Mouse (Mus musculus): ENCODE measurements around the gene Bcl11a. TPM values are rescaled to one million over a fixed set of nuclear protein-coding genes. Genes with fewer than 3 reads are reported as not detected.

The Bcl11a gene
- polyA plus RNA-seq, 2 experiments from 2014 or later: 0.37 to 0.96 TPM

- ATAC-seq: no peak
These were observed 2.7 kb downstream of the Bcl11a start for GRCm38 (mm10) chr11:24080541-24080940.

- no peak for ATAC-seq
These were observed 3.3 kb downstream of the Bcl11a start for GRCm38 (mm10) chr11:24081016-24081686.

- ATAC-seq: no peak
These were observed 4.0 kb downstream of the Bcl11a start for GRCm38 (mm10) chr11:24081687-24082384.

GRCm38 (mm10) chr11:24082385-24083075 lies 4.7 kb downstream of the Bcl11a start:
- no peak for ATAC-seq

GRCm38 (mm10) chr11:24083076-24083405 lies 5.2 kb downstream of the Bcl11a start:
- no peak for ATAC-seq

- ATAC-seq: no peak
These were observed 5.6 kb downstream of the Bcl11a start for GRCm38 (mm10) chr11:24083423-24083822.

- ATAC-seq: no peak
These were observed 6.2 kb downstream of the Bcl11a start for GRCm38 (mm10) chr11:24084077-24084476.

GRCm38 (mm10) chr11:24084590-24084989 lies 6.7 kb downstream of the Bcl11a start:
- ATAC-seq: no peak

- ATAC-seq: no peak
These were observed 8.1 kb downstream of the Bcl11a start for GRCm38 (mm10) chr11:24085986-24086385.

- no peak for ATAC-seq
These were observed 9.2 kb downstream of the Bcl11a start for GRCm38 (mm10) chr11:24087069-24087468.

GRCm38 (mm10) chr11:24090443-24090842 lies 12.6 kb downstream of the Bcl11a start:
- ATAC-seq: no peak

GRCm38 (mm10) chr11:24091393-24092080 lies 13.7 kb downstream of the Bcl11a start:
- ATAC-seq: no peak

GRCm38 (mm10) chr11:24092618-24093017 lies 14.8 kb downstream of the Bcl11a start:
- ATAC-seq: no peak

GRCm38 (mm10) chr11:24094086-24094487 lies 16.2 kb downstream of the Bcl11a start:
- no peak for ATAC-seq

- ATAC-seq: no peak
These were observed 17.4 kb downstream of the Bcl11a start for GRCm38 (mm10) chr11:24095236-24095635.

GRCm38 (mm10) chr11:24095656-24096353 lies 17.9 kb downstream of the Bcl11a start:
- ATAC-seq: no peak

GRCm38 (mm10) chr11:24096483-24096882 lies 18.6 kb downstream of the Bcl11a start:
- ATAC-seq: no peak

- no peak for ATAC-seq
These were observed 19.2 kb downstream of the Bcl11a start for GRCm38 (mm10) chr11:24097026-24097425.

- ATAC-seq: no peak
These were observed 20.2 kb downstream of the Bcl11a start for GRCm38 (mm10) chr11:24098069-24098468.

- ATAC-seq: no peak
These were observed 20.8 kb downstream of the Bcl11a start for GRCm38 (mm10) chr11:24098662-24099061.

GRCm38 (mm10) chr11:24099215-24099614 lies 21.4 kb downstream of the Bcl11a start:
- ATAC-seq: no peak

- ATAC-seq: no peak
These were observed 22.0 kb downstream of the Bcl11a start for GRCm38 (mm10) chr11:24099886-24100293.
